Mouse (Mus musculus) forebrain, embryonic 12.5 days (tissue): ENCODE measurements around the gene Olfr157. TPM values are rescaled to one million over a fixed set of nuclear protein-coding genes. Genes with fewer than 3 reads are reported as not detected.
"Not testable (repeated sequence)": the region's sequence is repeated elsewhere in the genome, so short reads cannot be mapped to it uniquely, and the experiment has no call there.

ENCODE experiments used
- ATAC-seq: fragments of 200-750 bp; cut with Nextera tagmentation; 2 replicates; pipeline ENCODE4 v1.8.0; 2017; ENCODE audit warnings: moderate TSS enrichment; ENCODE audit not compliant: low FRiP score
- H3K27ac ChIP-seq: fragments of 300-500 bp; sonication (generic); 2 replicates; pipeline ENCODE4 v1.5.1; 2016; ENCODE audit warnings: mild to moderate bottlenecking
- H3K27me3 ChIP-seq: fragments of 300-500 bp; sonication (generic); 2 replicates; pipeline ENCODE4 v1.6.1; 2016; ENCODE audit warnings: mild to moderate bottlenecking
- H3K36me3 ChIP-seq: fragments of 300-500 bp; sonication (generic); replicated peaks from 2 replicates; pipeline ENCODE4 v1.6.1; 2016; ENCODE audit warnings: mild to moderate bottlenecking
- H3K4me1 ChIP-seq: fragments of 300-500 bp; sonication (generic); 2 replicates; pipeline ENCODE4 v1.6.1; 2016
- H3K4me2 ChIP-seq: fragments of 300-500 bp; sonication (generic); 2 replicates; pipeline ENCODE4 v1.6.1; 2016; ENCODE audit warnings: mild to moderate bottlenecking, moderate library complexity
- H3K4me3 ChIP-seq: fragments of 300-500 bp; sonication (generic); replicated peaks from 2 replicates; pipeline ENCODE4 v1.5.1; 2016; ENCODE audit warnings: mild to moderate bottlenecking
- H3K9ac ChIP-seq: fragments of 300-500 bp; sonication (generic); 2 replicates; pipeline ENCODE4 v1.6.1; 2016; ENCODE audit warnings: mild to moderate bottlenecking
- H3K9me3 ChIP-seq: fragments of 300-500 bp; sonication (generic); 2 replicates; pipeline ENCODE4 v1.6.1; 2016
- WGBS: fragments of 180-500 bp; shearing (Covaris S2); methylation state at CpG from one replicate; pipeline ENCODE4 v1.1.7; 2016; 5-methylcytosine and 5-hydroxymethylcytosine counted together
- polyA plus RNA-seq: library from polyadenylated mRNA; unstranded; fragments of >200 nt; fragmentation: Nextera tagmentation; extraction: Ambion mirVana; gene quantifications from 2 replicates; pipeline ENCODE4 v1.2.1, GENCODE M21; 2016

Olfr157 gene
- polyA plus RNA-seq, 1 experiment from 2014 or later, result not detected

GRCm38 (mm10) chr4:43859886-43860285 lies 19.9 kb upstream of the Olfr157 start:
- H3K4me1 ChIP-seq, result no peaks in the 10 kb centered on the region
- no peak overlapping the region for H3K4me3 ChIP-seq
- H3K9ac ChIP-seq, result no peak overlapping the region
- no peaks in the 10 kb centered on the region for H3K9me3 ChIP-seq
- H3K27ac ChIP-seq, result no peak overlapping the region
- H3K4me2 ChIP-seq, result no peak overlapping the region
- WGBS, result 87% methylated on average over 10 of the region's 10 CpGs
- no peak for ATAC-seq
- no peaks in the 10 kb centered on the region for H3K36me3 ChIP-seq
- H3K27me3 ChIP-seq, result peaks cover 3% of the 10 kb centered on the region; the same call in 1 of the 2 replicates

DNA sequence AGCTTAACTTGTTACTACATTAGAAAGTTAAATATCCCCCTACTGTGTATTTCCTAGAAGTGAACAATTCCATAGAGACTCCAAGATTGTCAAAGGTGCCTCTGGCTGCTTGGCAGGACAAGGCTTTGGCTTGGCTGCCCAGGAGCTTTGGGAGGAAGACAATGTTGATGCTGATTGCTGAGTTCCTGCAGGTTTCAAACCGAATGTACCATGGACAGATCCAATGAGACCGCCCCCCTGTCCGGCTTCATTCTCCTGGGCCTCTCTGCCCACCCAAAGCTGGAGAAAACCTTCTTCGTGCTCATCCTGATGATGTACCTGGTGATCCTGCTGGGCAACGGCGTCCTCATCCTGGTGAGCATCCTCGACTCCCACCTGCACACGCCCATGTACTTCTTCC lies 14.1 kb upstream of the Olfr157 start:
- Histone ChIP-seq H3K27ac (no peak overlapping the region), H3K9me3 (no peaks in the 10 kb centered on the region), H3K4me2 (no peak overlapping the region), H3K4me3 (no peak overlapping the region), H3K27me3 (no peaks in the 10 kb centered on the region), H3K4me1 (no peaks in the 10 kb centered on the region), H3K9ac (no peak overlapping the region), H3K36me3 (no peaks in the 10 kb centered on the region)
- no peak for ATAC-seq
- WGBS, result 75% methylated on average over 8 of the region's 8 CpGs

DNA sequence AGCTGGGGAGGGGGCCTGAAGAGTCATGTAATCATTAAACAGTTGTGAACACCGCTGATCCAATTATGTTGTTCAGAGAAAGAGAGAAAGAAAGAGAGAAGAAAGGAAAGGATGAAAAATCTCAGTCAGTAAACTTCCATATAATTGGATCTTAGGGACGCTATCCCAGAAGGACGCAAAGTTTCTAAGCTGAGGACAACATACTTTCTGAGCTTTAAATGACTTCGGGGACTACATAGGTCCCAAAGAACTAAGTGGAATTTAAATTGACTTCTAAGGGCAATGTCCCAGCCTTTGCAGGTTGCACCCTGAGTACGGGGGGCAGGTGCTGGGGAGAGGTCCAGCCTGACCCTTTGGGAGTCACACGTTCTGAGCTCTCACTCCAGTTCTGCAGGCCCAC lies 11.3 kb upstream of the Olfr157 start, which contains the start of gene Olfr155:
TSS of gene Olfr155 (plus strand) at position 301 of the 400 bp plus-strand sequence.
- H3K27ac ChIP-seq, result no peak within 1 kb of the TSS

DNA sequence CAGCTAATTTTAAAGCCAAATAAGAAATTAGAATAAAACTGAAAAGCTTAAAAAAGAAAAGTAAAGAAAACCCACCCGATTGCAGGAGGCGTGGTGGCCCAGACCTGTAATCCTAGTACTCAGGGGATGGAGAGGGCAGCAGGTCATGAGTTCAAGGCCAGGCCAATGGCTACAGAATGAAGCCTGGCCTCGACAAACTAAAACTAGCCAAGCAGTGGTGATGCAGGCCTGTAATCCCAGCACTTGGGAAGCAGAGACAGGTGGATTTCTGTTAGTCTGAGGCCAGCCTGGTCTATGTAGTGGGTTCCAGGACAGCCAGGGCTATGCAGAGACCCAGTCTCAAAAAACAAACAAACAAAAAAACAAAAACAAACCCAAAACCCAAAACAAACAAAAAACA lies 1.7 kb downstream of the Olfr157 start:
- H3K4me2 ChIP-seq, result no peak overlapping the region
- 77% methylated on average over 3 of the region's 3 CpGs for WGBS
- H3K4me1 ChIP-seq, result no peaks in the 10 kb centered on the region
- no peaks in the 10 kb centered on the region for H3K27me3 ChIP-seq
- no peak overlapping the region for H3K9ac ChIP-seq
- H3K27ac ChIP-seq, result no peak overlapping the region
- no peaks in the 10 kb centered on the region for H3K9me3 ChIP-seq
- no peak overlapping the region for H3K4me3 ChIP-seq
- ATAC-seq, result no peak
- H3K36me3 ChIP-seq, result no peaks in the 10 kb centered on the region

More for the DNA sequence above, 11.3 kb upstream of the Olfr157 start, which contains the start of gene Olfr155:
- Histone ChIP-seq H3K4me3 (no peak within 1 kb of the TSS), H3K36me3 (no peaks in the 10 kb centered on the region), H3K4me2 (no peak within 1 kb of the TSS), H3K27me3 (no peaks in the 10 kb centered on the region), H3K9me3 (no peaks in the 10 kb centered on the region), H3K4me1 (no peaks in the 10 kb centered on the region), H3K9ac (no peak within 1 kb of the TSS)
- WGBS, result 84% methylated on average over 6 of the region's 6 CpGs
- no peak for ATAC-seq

- Histone ChIP-seq H3K27me3 (no peaks in the 10 kb centered on the region), H3K9ac (no peak overlapping the region), H3K27ac (no peak overlapping the region), H3K36me3 (no peaks in the 10 kb centered on the region), H3K9me3 (no peaks in the 10 kb centered on the region), H3K4me3 (no peak overlapping the region), H3K4me2 (no peak overlapping the region), H3K4me1 (no peaks in the 10 kb centered on the region)
- WGBS, result 70% methylated on average over 4 of the region's 4 CpGs
- ATAC-seq, result no peak
Observed at GRCm38 (mm10) chr4:43834749-43835148, 5.3 kb downstream of the Olfr157 start.

DNA sequence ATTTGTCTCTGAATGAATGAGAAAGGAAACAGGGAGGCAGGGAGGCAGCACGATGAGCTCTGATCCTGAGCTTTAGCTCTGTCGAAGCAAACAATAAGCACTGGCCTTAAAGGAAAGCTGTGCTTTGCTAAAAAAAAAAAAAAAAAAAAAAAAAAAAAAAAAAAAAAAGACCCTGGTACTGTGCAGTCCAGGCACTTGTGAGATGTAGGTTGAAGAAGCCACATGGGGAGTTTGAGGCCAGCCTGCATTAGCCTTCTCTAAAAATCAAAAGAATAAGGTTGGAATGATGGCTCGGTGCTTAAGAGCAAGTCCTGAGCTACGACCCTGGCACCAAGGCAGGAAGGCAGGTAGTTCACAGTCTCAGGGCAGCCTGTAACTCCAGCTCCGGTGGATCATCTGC lies 6.2 kb downstream of the Olfr157 start:
- no peaks in the 10 kb centered on the region for H3K27me3 ChIP-seq
- WGBS, result 58% methylated on average over 5 of the region's 5 CpGs
- no peaks in the 10 kb centered on the region for H3K36me3 ChIP-seq
- no peak overlapping the region for H3K27ac ChIP-seq
- H3K9me3 ChIP-seq, result no peaks in the 10 kb centered on the region
- H3K4me3 ChIP-seq, result no peak overlapping the region
- no peak overlapping the region for H3K4me2 ChIP-seq
- ATAC-seq, result no peak
- no peak overlapping the region for H3K9ac ChIP-seq
- no peaks in the 10 kb centered on the region for H3K4me1 ChIP-seq

- no peaks in the 10 kb centered on the region for H3K27me3 ChIP-seq
- H3K4me3 ChIP-seq, result no peak overlapping the region
- no peak for ATAC-seq
- H3K4me1 ChIP-seq, result no peaks in the 10 kb centered on the region
- 74% methylated on average over 5 of the region's 5 CpGs for WGBS
- H3K9me3 ChIP-seq, result no peaks in the 10 kb centered on the region
- no peaks in the 10 kb centered on the region for H3K36me3 ChIP-seq
- H3K27ac ChIP-seq, result no peak overlapping the region
- no peak overlapping the region for H3K9ac ChIP-seq
- H3K4me2 ChIP-seq, result no peak overlapping the region
Observed at GRCm38 (mm10) chr4:43832031-43832430, 8.0 kb downstream of the Olfr157 start.

DNA sequence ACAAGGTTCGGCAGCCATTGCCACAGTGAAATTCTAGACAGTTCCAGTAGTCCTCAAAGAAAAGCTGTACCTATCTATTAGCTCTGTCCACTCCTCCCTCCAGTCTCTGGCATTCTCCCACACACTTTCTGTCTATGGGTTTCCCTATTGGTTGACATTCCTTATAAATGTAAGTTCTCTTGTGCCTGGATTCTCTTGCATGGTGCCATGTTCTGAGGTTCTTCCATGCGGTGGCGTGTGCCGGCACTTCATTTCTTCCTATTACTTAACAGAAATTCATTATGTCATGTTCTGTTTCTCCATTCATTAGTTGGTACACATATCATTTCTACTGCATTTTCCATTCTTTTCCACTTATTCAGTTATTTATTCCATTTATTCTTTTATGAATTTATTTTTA lies 11.2 kb downstream of the Olfr157 start:
- H3K4me2 ChIP-seq, result no peak overlapping the region
- no peaks in the 10 kb centered on the region for H3K9me3 ChIP-seq
- no peak for ATAC-seq
- H3K4me3 ChIP-seq, result no peak overlapping the region
- H3K27ac ChIP-seq, result no peak overlapping the region
- H3K36me3 ChIP-seq, result no peaks in the 10 kb centered on the region
- no peaks in the 10 kb centered on the region for H3K27me3 ChIP-seq
- no peaks in the 10 kb centered on the region for H3K4me1 ChIP-seq
- WGBS, result 95% methylated on average over 4 of the region's 4 CpGs
- H3K9ac ChIP-seq, result no peak overlapping the region

DNA sequence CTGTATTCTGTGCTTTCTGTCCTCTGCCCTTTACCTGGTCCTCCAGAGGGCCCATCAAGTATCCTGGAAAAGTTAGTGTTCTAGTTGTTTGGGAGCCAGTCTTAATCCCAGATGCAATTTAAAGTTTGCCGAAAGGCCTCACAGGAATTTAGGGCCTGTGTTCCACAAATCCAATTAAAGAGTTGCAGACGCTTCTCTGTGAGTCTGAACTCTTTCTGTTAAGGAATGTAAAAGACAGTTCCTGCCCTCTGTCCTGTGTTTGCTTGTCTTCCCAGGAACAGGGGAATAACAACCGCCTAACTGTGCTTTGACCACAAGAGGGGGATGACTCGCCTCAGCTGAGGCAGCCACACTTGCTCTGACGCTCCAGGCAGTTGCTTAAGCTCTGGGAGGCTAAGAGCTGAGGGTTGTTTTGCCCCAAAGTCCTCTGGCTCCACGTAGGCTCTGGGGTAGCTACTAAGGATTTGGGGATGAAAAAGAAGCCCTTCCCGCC lies 16.1 kb downstream of the Olfr157 start, which contains the start of gene Olfr156:
TSS of gene Olfr156 (minus strand) at position 51 of the 493 bp plus-strand sequence.
- no peaks in the 10 kb centered on the region for H3K4me1 ChIP-seq
- H3K27me3 ChIP-seq, result no peaks in the 10 kb centered on the region
- H3K4me3 ChIP-seq, result no peak within 1 kb of the TSS
- no peak within 1 kb of the TSS for H3K27ac ChIP-seq
- ATAC-seq, result no peak
- H3K9ac ChIP-seq, result no peak within 1 kb of the TSS; the same call in 1 of the 2 replicates
- 10% methylated on average over 7 of the region's 7 CpGs for WGBS
- H3K9me3 ChIP-seq, result no peaks in the 10 kb centered on the region
- H3K4me2 ChIP-seq, result no peak within 1 kb of the TSS
- H3K36me3 ChIP-seq, result no peaks in the 10 kb centered on the region

DNA sequence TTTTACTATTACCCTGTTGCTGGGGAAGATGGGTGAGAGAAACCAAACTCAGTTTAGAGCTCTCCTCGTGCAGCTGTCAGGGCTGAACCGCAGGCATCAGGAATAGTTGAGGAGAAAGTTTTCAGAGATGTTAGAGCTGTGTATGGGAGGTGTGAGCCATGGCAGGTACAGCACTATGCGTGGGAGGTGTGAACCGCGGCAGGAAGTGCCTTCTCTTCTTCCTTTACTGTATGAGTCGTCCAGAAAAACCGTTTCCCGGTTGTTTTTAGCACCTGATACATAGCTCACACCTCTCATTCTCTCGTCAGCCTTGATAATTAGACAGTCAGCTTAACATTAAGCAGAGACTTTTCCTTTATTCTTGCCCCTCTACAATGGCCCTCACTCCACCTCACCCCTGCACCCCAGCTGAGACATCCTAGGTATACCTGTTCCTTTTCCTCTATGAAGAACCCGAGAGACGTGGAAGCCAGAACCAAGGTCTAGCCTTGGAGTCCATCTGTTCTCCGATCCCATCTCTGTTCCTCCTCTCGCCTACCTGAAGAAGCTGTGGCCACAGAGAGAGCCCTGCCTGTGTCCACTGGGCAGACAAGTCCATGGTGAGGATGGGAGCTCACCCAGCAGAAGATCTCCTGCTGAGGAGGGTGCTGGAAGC lies 17.0 kb downstream of the Olfr157 start:
- Histone ChIP-seq H3K4me1 (no peaks in the 10 kb centered on the region), H3K9ac (no peak overlapping the region), H3K4me2 (no peak overlapping the region), H3K36me3 (no peaks in the 10 kb centered on the region), H3K9me3 (no peaks in the 10 kb centered on the region), H3K4me3 (no peak overlapping the region), H3K27me3 (no peaks in the 10 kb centered on the region), H3K27ac (no peak overlapping the region)
- no peak for ATAC-seq
- 89% methylated on average over 13 of the region's 13 CpGs for WGBS

GRCm38 (mm10) chr4:43798936-43799335 lies 41.1 kb downstream of the Olfr157 start:
- WGBS, result 87% methylated on average over 7 of the region's 7 CpGs
- peaks cover 7% of the 10 kb centered on the region; the same call in 1 of the 2 replicates for H3K9me3 ChIP-seq
- no peak for ATAC-seq

GRCm38 (mm10) chr4:43795844-43796243 lies 44.2 kb downstream of the Olfr157 start:
- 83% methylated on average over 5 of the region's 5 CpGs for WGBS
- H3K4me2 ChIP-seq, result not testable (repeated sequence)

More at GRCm38 (mm10) chr4:43798936-43799335, 41.1 kb downstream of the Olfr157 start:
- Histone ChIP-seq H3K27ac (no peak overlapping the region), H3K27me3 (no peaks in the 10 kb centered on the region), H3K36me3 (no peaks in the 10 kb centered on the region), H3K9ac (no peak overlapping the region), H3K4me2 (no peak overlapping the region), H3K4me3 (no peak overlapping the region), H3K4me1 (no peaks in the 10 kb centered on the region)

GRCm38 (mm10) chr4:43795296-43795695 lies 44.7 kb downstream of the Olfr157 start:
- 79% methylated on average over 6 of the region's 6 CpGs for WGBS
- no peaks in the 10 kb centered on the region for H3K9me3 ChIP-seq
- no peak overlapping the region for H3K4me3 ChIP-seq
- no peak for ATAC-seq
- H3K4me1 ChIP-seq, result no peaks in the 10 kb centered on the region
- no peak overlapping the region for H3K4me2 ChIP-seq
- H3K27ac ChIP-seq, result no peak overlapping the region
- H3K9ac ChIP-seq, result no peak overlapping the region
- H3K27me3 ChIP-seq, result no peaks in the 10 kb centered on the region
- H3K36me3 ChIP-seq, result no peaks in the 10 kb centered on the region

More at GRCm38 (mm10) chr4:43795844-43796243, 44.2 kb downstream of the Olfr157 start:
- not testable (repeated sequence) for H3K27me3 ChIP-seq, H3K4me1 ChIP-seq, H3K9ac ChIP-seq, ATAC-seq, H3K27ac ChIP-seq, H3K9me3 ChIP-seq, H3K36me3 ChIP-seq, H3K4me3 ChIP-seq
